8 mouse cellular contexts compared by ENCODE assay signal in the genomic region with DNA sequence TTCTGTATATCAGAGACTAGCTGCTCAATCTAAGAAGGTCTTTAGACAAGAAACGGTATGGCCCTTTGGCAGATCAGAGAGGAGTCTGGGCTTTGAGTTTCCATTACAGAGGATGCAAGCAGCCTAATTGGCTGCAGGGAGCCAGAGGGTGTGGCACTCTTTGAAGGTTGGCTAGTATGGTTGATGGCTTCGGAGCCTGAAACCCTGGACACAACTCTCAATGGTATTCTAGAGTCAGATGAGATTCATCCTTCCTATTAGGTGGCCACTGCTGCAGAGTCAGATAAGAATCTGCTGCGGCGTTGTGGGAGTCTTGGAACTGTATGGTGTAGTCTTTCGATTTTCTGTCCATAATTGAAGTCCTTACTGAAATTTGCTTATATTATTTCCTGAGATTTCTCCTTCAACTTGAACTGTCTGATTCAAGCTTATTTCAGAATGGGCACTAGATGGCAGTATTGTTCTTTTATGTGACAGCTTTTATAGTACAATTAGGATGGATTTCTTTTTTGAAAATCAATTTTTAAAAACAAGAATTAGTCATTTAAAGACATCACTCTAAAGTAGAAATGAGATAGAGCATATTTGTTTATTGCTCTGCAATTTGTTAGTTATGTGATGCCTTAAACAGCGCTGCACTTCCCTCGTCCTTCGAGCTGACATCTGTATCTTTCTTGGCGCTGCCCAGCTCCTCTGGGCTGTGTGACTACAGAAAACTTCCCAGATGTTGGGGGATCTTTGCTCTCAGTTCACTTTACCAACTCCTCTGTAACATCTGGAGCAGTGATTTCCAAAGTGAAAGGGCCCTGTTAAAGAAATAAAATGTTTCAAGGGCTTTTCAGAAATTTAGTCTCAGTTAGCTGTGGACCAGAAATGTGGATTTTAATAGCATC.
DNase-seq lines count a peak whose midpoint lies in the region; ATAC-seq and TF ChIP-seq lines count a peak whose summit lies in the region.

No protein-coding gene starts in this region.

- peak; percentile 72 for TF ChIP-seq CTCF in forebrain, postnatal 0 days (IDR thresholded peaks at IDR 0.05; ENCODE audit: low read depth)

- H3K4me2 ChIP-seq in limb, embryonic 11.5 days (ENCODE audit: low read depth, severe bottlenecking) = no peak overlapping the region
- no peak overlapping the region for H3K4me2 ChIP-seq in forebrain, postnatal 0 days (ENCODE audit: low read depth)
- H3K4me2 ChIP-seq in neural tube, embryonic 13.5 days = no peak overlapping the region

- no peak overlapping the region for H3K4me3 ChIP-seq in limb, embryonic 11.5 days (ENCODE audit: low read depth, low read length)
- no peak overlapping the region for H3K4me3 ChIP-seq in limb, embryonic 10.5 days
- no peak overlapping the region for H3K4me3 ChIP-seq in forebrain, postnatal 0 days (ENCODE audit: low read depth, low read length)
- no peak overlapping the region for H3K4me3 ChIP-seq in neural tube, embryonic 13.5 days

- H3K9ac ChIP-seq in limb, embryonic 11.5 days (ENCODE audit: low read length) = no peak overlapping the region
- no peak overlapping the region for H3K9ac ChIP-seq in forebrain, postnatal 0 days
- no peak overlapping the region for H3K9ac ChIP-seq in neural tube, embryonic 13.5 days

- H3K36me3 ChIP-seq in limb, embryonic 11.5 days (ENCODE audit: control insufficient read depth, insufficient read depth, low read length) = no peaks in the 10 kb centered on the region
- H3K36me3 ChIP-seq in limb, embryonic 10.5 days = no peaks in the 10 kb centered on the region
- H3K36me3 ChIP-seq in forebrain, postnatal 0 days (ENCODE audit: insufficient read depth) = no peaks in the 10 kb centered on the region
- no peaks in the 10 kb centered on the region for H3K36me3 ChIP-seq in neural tube, embryonic 13.5 days

- no peaks in the 10 kb centered on the region for H3K27me3 ChIP-seq in limb, embryonic 11.5 days (ENCODE audit: control insufficient read depth, insufficient read depth, low read length)
- peaks cover 18% of the 10 kb centered on the region for H3K27me3 ChIP-seq in limb, embryonic 10.5 days (ENCODE audit: low read depth, poor library complexity, severe bottlenecking)
- H3K27me3 ChIP-seq in forebrain, postnatal 0 days (ENCODE audit: insufficient read depth, low read length) = no peaks in the 10 kb centered on the region
- no peaks in the 10 kb centered on the region for H3K27me3 ChIP-seq in neural tube, embryonic 13.5 days

- ATAC-seq in cerebellum, adult (ENCODE audit: insufficient number of reproducible peaks, low FRiP score, low TSS enrichment) = 0 out of 2 replicates have a peak, but pooled peaks have one; percentile 42
- no peak for ATAC-seq in limb, embryonic 11.5 days (ENCODE audit: insufficient number of reproducible peaks, low FRiP score, low TSS enrichment, low read depth)
- ATAC-seq in forebrain, postnatal 0 days = peak; percentile 65
- ATAC-seq in neural tube, embryonic 13.5 days (ENCODE audit: low read depth) = 0 out of 2 replicates have a peak, but pooled peaks have one; percentile 52
- no peak for ATAC-seq in erythroblast, adult 5-6 weeks (replicated peaks; ENCODE audit: low FRiP score, poor library complexity, severe bottlenecking)

- no peak for DNase-seq in cerebellum, adult 9-11 months
- peak; percentile 27 for DNase-seq in limb, embryonic 11.5 days (ENCODE audit: low spot score)
- DNase-seq in limb, embryonic 10.5 days (ENCODE audit: low spot score) = no peak
- peak; percentile 78 for DNase-seq in forebrain, postnatal 0 days
- DNase-seq in right cerebral cortex, postnatal 4 days = no peak

- 0 out of 2 replicates have a peak, but pooled peaks cover 3% of the 10 kb centered on the region for H3K4me1 ChIP-seq in limb, embryonic 11.5 days (ENCODE audit: control insufficient read depth, insufficient read depth, low read length)
- peaks cover 17% of the 10 kb centered on the region; the same call in 1 of the 2 replicates for H3K4me1 ChIP-seq in limb, embryonic 10.5 days
- H3K4me1 ChIP-seq in forebrain, postnatal 0 days (ENCODE audit: insufficient read depth) = no peaks in the 10 kb centered on the region
- H3K4me1 ChIP-seq in neural tube, embryonic 13.5 days (replicated peaks) = peaks cover 12% of the 10 kb centered on the region

- 49% methylated on average over 9 of the region's 9 CpGs for WGBS in limb, embryonic 11.5 days
- 55% methylated on average over 9 of the region's 9 CpGs for WGBS in limb, embryonic 10.5 days
- WGBS in forebrain, postnatal 0 days = 48% methylated on average over 9 of the region's 9 CpGs
- WGBS in neural tube, embryonic 13.5 days = 57% methylated on average over 9 of the region's 9 CpGs

- no peak overlapping the region for H3K27ac ChIP-seq in limb, embryonic 11.5 days (replicated peaks; ENCODE audit: low read depth, low read length)
- no peak overlapping the region for H3K27ac ChIP-seq in limb, embryonic 10.5 days
- no peak overlapping the region for H3K27ac ChIP-seq in forebrain, postnatal 0 days (ENCODE audit: low read depth, low read length)
- H3K27ac ChIP-seq in neural tube, embryonic 13.5 days (replicated peaks) = no peak overlapping the region

- no peaks in the 10 kb centered on the region for H3K9me3 ChIP-seq in limb, embryonic 11.5 days (ENCODE audit: control insufficient read depth, low read length)
- H3K9me3 ChIP-seq in limb, embryonic 10.5 days (replicated peaks) = no peaks in the 10 kb centered on the region
- H3K9me3 ChIP-seq in forebrain, postnatal 0 days (ENCODE audit: low read length) = no peaks in the 10 kb centered on the region
- no peaks in the 10 kb centered on the region for H3K9me3 ChIP-seq in neural tube, embryonic 13.5 days

Comparison
In these comparisons a context has a peak if more than half of its experiments do, and no peak if none do; other contexts are left out.
1. DNase-seq: peak in limb, embryonic 11.5 days (single experiment) and forebrain, postnatal 0 days (single experiment); none in cerebellum, adult 9-11 months (single experiment), limb, embryonic 10.5 days (single experiment) and right cerebral cortex, postnatal 4 days (single experiment).
2. ATAC-seq: peak in cerebellum, adult (single experiment), forebrain, postnatal 0 days (single experiment) and neural tube, embryonic 13.5 days (single experiment); none in limb, embryonic 11.5 days (single experiment) and erythroblast, adult 5-6 weeks (single experiment).